Comparison of ENCODE assay signal across 11 mouse cellular contexts in genomic region chr3:104142376-104142775, GRCm38 (mm10).
DNase-seq lines count a peak whose midpoint lies in the region; TF ChIP-seq lines count a peak whose summit lies in the region.
"Had no signal": no experiment of that assay in that cellular context is flagged by ENCODE, and none has a peak within 500 bp of the region (broad histone marks: within the 10 kb centered on the region; RNA-seq: fewer than 3 reads in every experiment).

No protein-coding gene starts in this region.

- H3K79me2 ChIP-seq in heart, adult 2 months (replicated peaks; ENCODE audit: control insufficient read depth, insufficient read depth, low read length): peaks cover 2% of the 10 kb centered on the region; the same call in 1 of the 2 replicates

- H3K27ac ChIP-seq in heart, adult 2 months: peak overlapping the region; percentile 26
- H3K27ac ChIP-seq: macrophage; neural tube, embryonic 12.5 days had no signal

- 24% methylated on average over 4 of the region's 4 CpGs for WGBS in heart, adult 2 months
- 22% methylated on average over 4 of the region's 4 CpGs for WGBS in lung, adult 2 months

- no peak for TF ChIP-seq EP300 in heart, adult 2 months (IDR thresholded peaks at IDR 0.05; ENCODE audit: insufficient read depth, low read depth, low read length)

- H3K4me3 ChIP-seq in heart, adult 2 months: no peak overlapping the region
- H3K4me3 ChIP-seq in lung, adult 2 months (replicated peaks; ENCODE audit: extremely low read depth, low read depth, low read length): no peak overlapping the region
- H3K4me3 ChIP-seq: neural tube, embryonic 12.5 days had no signal

- no peak for TF ChIP-seq POLR2A in heart, adult 2 months (IDR thresholded peaks at IDR 0.05; ENCODE audit: insufficient read depth, low read depth, low read length)
- TF ChIP-seq POLR2A in lung, adult 2 months (IDR thresholded peaks at IDR 0.05; ENCODE audit: borderline replicate concordance, extremely low read depth, low read depth, low read length): no peak

- no peaks in the 10 kb centered on the region for H3K27me3 ChIP-seq in heart, adult 2 months (ENCODE audit: control insufficient read depth, insufficient read depth, low read length)
- H3K27me3 ChIP-seq: neural tube, embryonic 12.5 days had no signal

- DNase-seq in adipocyte (ENCODE audit: low spot score): peak; percentile 19
- DNase-seq in heart, adult 2 months: peak in 1 of 2 experiments; percentile 37
- DNase-seq in kidney, adult 8-10 months: peak; percentile 85 to 92
- DNase-seq in lung, adult 2 months: peak; percentile 28
- no peak for DNase-seq in left cerebral cortex, postnatal 10 days (ENCODE audit: extremely low spot score in 1 of 2, low spot score in 2 of 2)
- DNase-seq in frontal cortex, postnatal 10 days (ENCODE audit: low spot score in 2 of 2): no peak
- DNase-seq in cerebellum, adult 11-12 months: no peak
- DNase-seq: spleen, adult 18-20 months had no signal

- H3K36me3 ChIP-seq in heart, adult 2 months (ENCODE audit: control insufficient read depth, insufficient read depth, low read length): peaks cover 4% of the 10 kb centered on the region
- H3K36me3 ChIP-seq: G1E; neural tube, embryonic 12.5 days had no signal

- intact Hi-C loops in heart, adult 2 months (cut with DNase I): no loop called here
- intact Hi-C loops in left cerebral cortex, postnatal 10 days (cut with DNase I): no loop called here

- H3K9ac ChIP-seq in heart, adult 2 months (ENCODE audit: low read depth, low read length): no peak overlapping the region
- H3K9ac ChIP-seq: neural tube, embryonic 12.5 days had no signal

- no peak for TF ChIP-seq CTCF in heart, adult 2 months (IDR thresholded peaks at IDR 0.05)
- no peak for TF ChIP-seq CTCF in lung, adult 2 months (IDR thresholded peaks at IDR 0.05; ENCODE audit: insufficient read depth, low read length)

- H3K4me1 ChIP-seq in heart, adult 2 months (ENCODE audit: control insufficient read depth, insufficient read depth, low read length): no peaks in the 10 kb centered on the region; the same call in none of the 2 replicates
- H3K4me1 ChIP-seq in lung, adult 2 months (ENCODE audit: control insufficient read depth, insufficient read depth, low read length): no peaks in the 10 kb centered on the region
- H3K4me1 ChIP-seq: neural tube, embryonic 12.5 days had no signal

Comparison
In these comparisons a context has a peak if more than half of its experiments do, and no peak if none do; other contexts are left out.
1. DNase-seq: peak in adipocyte (single experiment), kidney, adult 8-10 months (2 of 2) and lung, adult 2 months (single experiment); none in left cerebral cortex, postnatal 10 days (0 of 2), frontal cortex, postnatal 10 days (0 of 2) and cerebellum, adult 11-12 months (single experiment).